Mouse (Mus musculus) kidney, embryonic 14.5 days (tissue): ENCODE data around the gene Dnmt1. TPM values are rescaled to one million over a fixed set of nuclear protein-coding genes. Genes with fewer than 3 reads are reported as not detected.

ENCODE experiments used
- ATAC-seq: fragments of 200-750 bp; cut with Nextera tagmentation; 2 replicates; pipeline ENCODE4 v1.8.0; 2017; ENCODE audit warnings: moderate number of reproducible peaks, mild to moderate bottlenecking, moderate TSS enrichment, moderate library complexity; ENCODE audit not compliant: low FRiP score, low TSS enrichment
- H3K27ac ChIP-seq: fragments of 300-500 bp; sonication (generic); 2 replicates; pipeline ENCODE4 v1.5.1; 2014; ENCODE audit warnings: low read depth, mild to moderate bottlenecking, low read length, moderate library complexity, mixed read lengths
- H3K27me3 ChIP-seq: fragments of 300-500 bp; sonication (generic); 2 replicates; pipeline ENCODE4 v1.6.1; 2014; ENCODE audit warnings: mild to moderate bottlenecking, low read length; ENCODE audit not compliant: control insufficient read depth, insufficient read depth
- H3K36me3 ChIP-seq: fragments of 300-500 bp; sonication (generic); 2 replicates; pipeline ENCODE4 v1.6.1; 2014; ENCODE audit warnings: low read length, mixed read lengths; ENCODE audit not compliant: control insufficient read depth, insufficient read depth
- H3K4me1 ChIP-seq: fragments of 300-500 bp; sonication (generic); 2 replicates; pipeline ENCODE4 v1.6.1; 2014; ENCODE audit warnings: low read length, mixed read lengths; ENCODE audit not compliant: control insufficient read depth, insufficient read depth
- H3K4me2 ChIP-seq: fragments of 300-500 bp; sonication (generic); replicated peaks from 2 replicates; pipeline ENCODE4 v1.6.1; 2014; ENCODE audit warnings: low read depth, mild to moderate bottlenecking, low read length
- H3K4me3 ChIP-seq: fragments of 300-500 bp; sonication (generic); 2 replicates; pipeline ENCODE4 v1.5.1; 2014; ENCODE audit warnings: mild to moderate bottlenecking, low read length
- H3K9ac ChIP-seq: fragments of 300-500 bp; sonication (generic); 2 replicates; pipeline ENCODE4 v1.6.1; 2014; ENCODE audit warnings: low read depth, mild to moderate bottlenecking, low read length, moderate library complexity
- H3K9me3 ChIP-seq: fragments of 300-500 bp; sonication (generic); 2 replicates; pipeline ENCODE4 v1.6.1; 2016; ENCODE audit warnings: low read length; ENCODE audit not compliant: control insufficient read depth
- WGBS: fragments of 180-500 bp; shearing (Covaris S2); extraction: QIAGEN DNeasy Blood & Tissue Kit; methylation state at CpG from one replicate; pipeline ENCODE4 v1.1.7; 2014; 5-methylcytosine and 5-hydroxymethylcytosine counted together
- polyA plus RNA-seq: library from polyadenylated mRNA; unstranded; fragments of >200 nt; fragmentation: Nextera tagmentation; extraction: Ambion mirVana; gene quantifications from 2 replicates; pipeline ENCODE4 v1.2.1, GENCODE M21; 2014

Dnmt1 gene
- polyA plus RNA-seq, 1 experiment from 2014 or later: 87.1 TPM

- ATAC-seq: no peak
- WGBS: 68% methylated on average over 3 of the region's 3 CpGs
- H3K9ac ChIP-seq: no peak overlapping the region
- no peak overlapping the region for H3K4me3 ChIP-seq
- H3K4me2 ChIP-seq: no peak overlapping the region
- H3K36me3 ChIP-seq: no peaks in the 10 kb centered on the region
- H3K27ac ChIP-seq: no peak overlapping the region
- 0 out of 2 replicates have a peak, but pooled peaks cover 7% of the 10 kb centered on the region for H3K4me1 ChIP-seq
- no peaks in the 10 kb centered on the region for H3K9me3 ChIP-seq
- H3K27me3 ChIP-seq: no peaks in the 10 kb centered on the region
These were observed 22.5 kb upstream of the Dnmt1 start for GRCm38 (mm10) chr9:20982171-20982570.

- no peak overlapping the region for H3K9ac ChIP-seq
- WGBS: 90% methylated on average over 7 of the region's 7 CpGs
- H3K27ac ChIP-seq: no peak overlapping the region
- H3K4me3 ChIP-seq: no peak overlapping the region
- no peaks in the 10 kb centered on the region for H3K27me3 ChIP-seq
- H3K36me3 ChIP-seq: no peaks in the 10 kb centered on the region
- H3K4me2 ChIP-seq: no peak overlapping the region
- H3K9me3 ChIP-seq: no peaks in the 10 kb centered on the region
- no peak for ATAC-seq
- H3K4me1 ChIP-seq: peaks cover 12% of the 10 kb centered on the region
These were observed 20.1 kb upstream of the Dnmt1 start for GRCm38 (mm10) chr9:20979769-20980168.

GRCm38 (mm10) chr9:20979181-20979580 is 19.5 kb upstream of the Dnmt1 start:
- Histone ChIP-seq H3K9ac (no peak overlapping the region), H3K4me2 (no peak overlapping the region), H3K4me1 (peaks cover 18% of the 10 kb centered on the region), H3K27ac (peak overlapping the region; percentile 51; the same call in 1 of the 2 replicates), H3K4me3 (no peak overlapping the region), H3K9me3 (no peaks in the 10 kb centered on the region), H3K27me3 (no peaks in the 10 kb centered on the region), H3K36me3 (no peaks in the 10 kb centered on the region)
- ATAC-seq: no peak
- 51% methylated on average over 5 of the region's 5 CpGs for WGBS

DNA sequence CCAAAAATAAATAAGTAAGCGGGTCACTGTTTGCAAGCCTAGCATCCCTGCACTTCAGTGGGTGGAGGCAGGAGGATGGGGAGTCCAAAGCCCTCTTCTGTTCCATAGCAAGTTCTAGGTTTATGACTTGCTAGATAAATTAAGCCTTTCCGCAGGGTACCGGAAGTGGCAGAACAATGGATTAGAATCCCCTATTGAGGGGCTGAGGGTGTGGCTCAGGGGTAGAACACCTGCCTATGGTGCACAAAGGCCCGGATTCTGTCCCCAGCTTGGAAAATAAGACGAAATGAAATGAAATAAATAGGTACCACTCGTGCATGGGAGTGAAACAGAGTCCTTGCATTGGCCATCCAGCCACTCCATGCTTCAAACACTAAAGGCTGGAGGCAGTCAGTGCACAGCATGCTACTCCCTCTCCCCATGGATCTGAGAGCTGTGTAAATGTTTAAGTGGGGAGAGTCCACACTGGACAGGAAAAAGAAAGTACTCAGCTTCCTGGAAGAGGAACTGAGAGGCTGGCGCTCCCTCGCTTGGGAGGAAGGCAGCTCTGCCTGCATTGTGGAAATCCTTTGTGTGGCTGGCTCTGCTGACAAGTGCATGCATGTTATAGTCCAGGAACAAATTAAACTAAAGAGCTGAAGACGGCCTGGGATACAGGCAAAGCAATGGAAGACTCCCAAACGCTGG is 18.9 kb upstream of the Dnmt1 start:
- H3K36me3 ChIP-seq: no peaks in the 10 kb centered on the region
- H3K27me3 ChIP-seq: no peaks in the 10 kb centered on the region
- H3K27ac ChIP-seq: peak overlapping the region; percentile 51; the same call in 1 of the 2 replicates
- WGBS: 62% methylated on average over 10 of the region's 10 CpGs
- H3K4me3 ChIP-seq: no peak overlapping the region
- H3K4me1 ChIP-seq: peaks cover 18% of the 10 kb centered on the region
- H3K9ac ChIP-seq: no peak overlapping the region
- no peak overlapping the region for H3K4me2 ChIP-seq
- no peak for ATAC-seq
- no peaks in the 10 kb centered on the region for H3K9me3 ChIP-seq

DNA sequence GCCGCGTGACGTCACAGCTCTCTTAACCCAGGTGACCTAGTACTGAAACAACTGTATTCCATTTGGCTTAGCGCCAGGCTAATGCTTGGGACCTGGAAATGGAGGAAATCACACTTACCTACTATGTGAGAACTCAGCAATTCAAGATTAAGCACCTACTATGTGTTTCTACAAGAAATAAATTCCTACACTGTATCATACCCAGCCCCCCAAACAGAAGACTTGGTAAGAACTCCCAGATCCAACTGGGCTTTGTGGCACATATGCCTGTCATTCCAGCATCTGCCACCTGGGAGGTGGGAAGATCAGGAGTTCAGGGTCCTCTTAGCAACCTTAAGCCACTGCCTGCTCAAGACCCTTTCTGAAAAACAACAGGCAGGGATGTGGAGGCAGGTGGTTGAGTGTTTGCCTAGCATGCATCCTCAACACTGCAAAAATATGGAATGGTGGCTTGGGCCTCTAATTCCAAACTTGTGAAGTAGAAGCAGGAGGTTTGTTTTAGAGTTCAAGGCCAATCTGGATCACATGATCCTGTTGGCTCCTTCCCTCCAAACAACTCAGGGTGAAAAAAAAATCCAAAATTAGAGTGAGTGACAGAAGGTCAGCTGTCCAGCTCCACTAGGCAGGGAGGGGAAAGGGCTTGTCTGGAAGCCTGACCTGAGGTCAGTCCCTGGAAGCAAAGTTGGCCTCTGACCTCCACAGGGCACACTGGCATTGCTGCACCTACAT is 17.4 kb upstream of the Dnmt1 start:
- WGBS: 3% methylated on average over 4 of the region's 4 CpGs
- H3K4me2 ChIP-seq: peak overlapping the region; percentile 78
- H3K9me3 ChIP-seq: no peaks in the 10 kb centered on the region
- peak overlapping the region; percentile 81; the same call in 1 of the 2 replicates for H3K9ac ChIP-seq
- H3K4me1 ChIP-seq: peaks cover 24% of the 10 kb centered on the region
- H3K27ac ChIP-seq: no peak overlapping the region
- H3K27me3 ChIP-seq: no peaks in the 10 kb centered on the region
- H3K4me3 ChIP-seq: peak overlapping the region; percentile 75
- 0 out of 2 replicates have a peak, but pooled peaks have one; percentile 1 for ATAC-seq
- H3K36me3 ChIP-seq: no peaks in the 10 kb centered on the region

- Histone ChIP-seq H3K4me1 (peaks cover 32% of the 10 kb centered on the region), H3K36me3 (no peaks in the 10 kb centered on the region), H3K9me3 (no peaks in the 10 kb centered on the region), H3K9ac (peak within 1 kb of the TSS; percentile 81), H3K4me2 (peak within 1 kb of the TSS; percentile 78), H3K27me3 (no peaks in the 10 kb centered on the region), H3K27ac (peak within 1 kb of the TSS; percentile 89), H3K4me3 (peak within 1 kb of the TSS; percentile 75)
- WGBS: 2% methylated on average over 45 of the region's 47 CpGs
- ATAC-seq: peak; percentile 68
These were observed 16.7 kb upstream of the Dnmt1 start, which contains the start of gene S1pr2 for GRCm38 (mm10) chr9:20976216-20976960. S1pr2 (minus strand) TSS chr9:20976781.

DNA sequence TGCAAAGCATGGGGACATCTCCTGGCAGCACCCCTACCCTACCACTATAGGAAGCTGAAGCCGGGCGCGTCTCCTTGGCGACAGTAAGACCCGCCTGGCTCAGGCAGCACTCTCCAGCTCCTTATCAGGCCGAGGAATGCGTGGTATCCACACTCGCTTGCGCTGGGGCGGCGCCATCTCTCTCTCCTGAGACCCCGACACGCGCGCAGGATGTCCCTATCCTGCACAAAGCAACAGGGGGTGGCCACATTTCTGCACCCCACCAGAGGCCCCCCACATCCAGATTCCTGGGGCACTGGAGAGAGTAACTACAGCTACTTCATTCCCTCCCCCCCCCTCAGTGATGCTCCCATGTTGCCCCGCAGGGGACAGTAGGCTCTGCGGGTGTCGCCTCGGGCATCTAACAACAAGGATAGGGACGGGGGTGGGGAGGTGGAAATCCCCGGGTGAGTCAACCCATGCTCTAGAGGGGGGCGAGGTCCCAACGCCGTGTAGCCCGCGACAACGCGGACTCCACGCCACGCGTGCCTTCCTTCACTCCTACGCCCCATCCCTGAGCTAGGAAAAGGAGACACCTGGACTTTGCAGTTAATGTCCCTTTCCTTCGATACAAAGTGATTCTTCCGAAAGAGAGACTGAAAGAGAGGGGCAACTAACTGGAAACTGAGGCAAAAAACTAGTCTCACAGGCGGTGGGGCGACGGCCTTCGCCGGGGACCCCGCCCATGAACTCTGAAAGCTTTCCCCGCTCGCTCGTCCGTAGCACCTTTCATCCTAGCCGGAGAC is 15.9 kb upstream of the Dnmt1 start:
- Histone ChIP-seq H3K27me3 (no peaks in the 10 kb centered on the region), H3K9me3 (no peaks in the 10 kb centered on the region), H3K4me3 (peak overlapping the region; percentile 75), H3K27ac (peak overlapping the region; percentile 89), H3K4me2 (peak overlapping the region; percentile 78), H3K4me1 (peaks cover 35% of the 10 kb centered on the region), H3K9ac (peak overlapping the region; percentile 81), H3K36me3 (no peaks in the 10 kb centered on the region)
- under 1% methylated on average over 45 of the region's 45 CpGs for WGBS
- peak; percentile 2; the same call in 1 of the 2 replicates for ATAC-seq

- H3K9ac ChIP-seq: peak overlapping the region; percentile 32; the same call in 1 of the 2 replicates
- peaks cover 35% of the 10 kb centered on the region for H3K4me1 ChIP-seq
- 56% methylated on average over 6 of the region's 6 CpGs for WGBS
- H3K36me3 ChIP-seq: peaks cover 5% of the 10 kb centered on the region
- no peaks in the 10 kb centered on the region for H3K27me3 ChIP-seq
- ATAC-seq: no peak
- no peaks in the 10 kb centered on the region for H3K9me3 ChIP-seq
- peak overlapping the region; percentile 95; the same call in 1 of the 2 replicates for H3K27ac ChIP-seq
- H3K4me3 ChIP-seq: peak overlapping the region; percentile 75; the same call in 1 of the 2 replicates
- H3K4me2 ChIP-seq: peak overlapping the region; percentile 78
These were observed 14.0 kb upstream of the Dnmt1 start for GRCm38 (mm10) chr9:20973682-20974075.
